In the genomic region with DNA sequence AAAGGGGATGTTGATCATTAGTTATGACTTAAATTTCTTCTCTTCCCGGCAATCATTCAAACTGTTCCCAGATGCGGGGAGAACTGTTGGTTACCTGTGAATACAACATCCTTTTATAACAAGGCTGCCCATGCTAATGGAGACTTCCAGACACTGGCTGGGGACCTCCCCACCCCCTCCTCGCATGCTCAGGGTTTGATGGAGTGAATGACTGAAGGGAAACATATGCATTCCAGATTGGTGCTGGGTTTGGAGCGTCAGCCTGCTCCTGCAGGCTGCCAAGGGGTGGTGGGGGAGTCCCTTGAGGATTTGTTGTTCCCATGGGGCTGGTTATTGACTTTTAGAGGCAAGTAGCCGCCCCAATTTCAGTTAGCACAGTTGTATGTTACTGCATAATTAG, we compare ENCODE assay signal across 17 mouse cellular contexts.
DNase-seq lines count a peak whose midpoint lies in the region; ATAC-seq lines count a peak whose summit lies in the region.
"Had no signal": no experiment of that assay in that cellular context is flagged by ENCODE, and none has a peak within 500 bp of the region (broad histone marks: within the 10 kb centered on the region; RNA-seq: fewer than 3 reads in every experiment).

No protein-coding gene starts in this region.

- H3K27me3 ChIP-seq in intestine, embryonic 14.5 days (replicated peaks; ENCODE audit: control insufficient read depth, insufficient read depth, low read length) = no peaks in the 10 kb centered on the region
- no peaks in the 10 kb centered on the region for H3K27me3 ChIP-seq in intestine, embryonic 15.5 days (replicated peaks)
- H3K27me3 ChIP-seq in lung, embryonic 16.5 days (ENCODE audit: control insufficient read depth, insufficient read depth, low read depth, low read length) = no peaks in the 10 kb centered on the region
- no peaks in the 10 kb centered on the region for H3K27me3 ChIP-seq in embryonic facial prominence, embryonic 11.5 days (ENCODE audit: control insufficient read depth, insufficient read depth, low read length)
- H3K27me3 ChIP-seq: embryonic facial prominence, embryonic 12.5 days; heart, embryonic 13.5 days; hindbrain, embryonic 15.5 days; Patski had no signal

- no peaks in the 10 kb centered on the region for H3K4me1 ChIP-seq in intestine, embryonic 14.5 days (replicated peaks; ENCODE audit: control insufficient read depth, insufficient read depth, low read length)
- no peaks in the 10 kb centered on the region for H3K4me1 ChIP-seq in intestine, embryonic 15.5 days (replicated peaks)
- H3K4me1 ChIP-seq in lung, embryonic 16.5 days (replicated peaks; ENCODE audit: control insufficient read depth, insufficient read depth, low read length) = no peaks in the 10 kb centered on the region
- H3K4me1 ChIP-seq in embryonic facial prominence, embryonic 11.5 days (ENCODE audit: control insufficient read depth, insufficient read depth, low read length) = no peaks in the 10 kb centered on the region
- H3K4me1 ChIP-seq: heart, embryonic 13.5 days; hindbrain, embryonic 15.5 days had no signal

- no peak overlapping the region for H3K4me2 ChIP-seq in intestine, embryonic 14.5 days (ENCODE audit: low read length)
- no peak overlapping the region for H3K4me2 ChIP-seq in intestine, embryonic 15.5 days (replicated peaks)
- no peak overlapping the region for H3K4me2 ChIP-seq in lung, embryonic 16.5 days (ENCODE audit: low read depth, low read length)
- H3K4me2 ChIP-seq in embryonic facial prominence, embryonic 11.5 days (ENCODE audit: low read depth, low read length) = no peak overlapping the region
- H3K4me2 ChIP-seq: embryonic facial prominence, embryonic 12.5 days; heart, embryonic 13.5 days; hindbrain, embryonic 15.5 days had no signal

- no peak overlapping the region for H3K9ac ChIP-seq in intestine, embryonic 14.5 days (ENCODE audit: low read length)
- no peak overlapping the region for H3K9ac ChIP-seq in intestine, embryonic 15.5 days
- H3K9ac ChIP-seq in lung, embryonic 16.5 days (ENCODE audit: low read length) = no peak overlapping the region
- H3K9ac ChIP-seq in embryonic facial prominence, embryonic 11.5 days (replicated peaks; ENCODE audit: low read length) = no peak overlapping the region
- H3K9ac ChIP-seq: embryonic facial prominence, embryonic 12.5 days; heart, embryonic 13.5 days; hindbrain, embryonic 15.5 days had no signal

- H3K9me3 ChIP-seq in intestine, embryonic 14.5 days (ENCODE audit: control insufficient read depth, low read length) = no peaks in the 10 kb centered on the region
- H3K9me3 ChIP-seq in intestine, embryonic 15.5 days = no peaks in the 10 kb centered on the region
- no peaks in the 10 kb centered on the region for H3K9me3 ChIP-seq in lung, embryonic 16.5 days (ENCODE audit: control insufficient read depth, low read length)
- H3K9me3 ChIP-seq in embryonic facial prominence, embryonic 11.5 days (replicated peaks; ENCODE audit: control insufficient read depth, low read length) = no peaks in the 10 kb centered on the region
- H3K9me3 ChIP-seq: embryonic facial prominence, embryonic 12.5 days; heart, embryonic 13.5 days; hindbrain, embryonic 15.5 days had no signal

- H3K4me3 ChIP-seq in intestine, embryonic 14.5 days (ENCODE audit: low read depth, low read length) = no peak overlapping the region
- no peak overlapping the region for H3K4me3 ChIP-seq in intestine, embryonic 15.5 days (replicated peaks)
- H3K4me3 ChIP-seq in lung, embryonic 16.5 days (ENCODE audit: low read length) = no peak overlapping the region
- H3K4me3 ChIP-seq in embryonic facial prominence, embryonic 11.5 days (ENCODE audit: low read depth, low read length) = no peak overlapping the region
- H3K4me3 ChIP-seq: embryonic facial prominence, embryonic 12.5 days; heart, embryonic 13.5 days; hindbrain, embryonic 15.5 days had no signal

- WGBS in intestine, embryonic 14.5 days = 77% methylated on average over 5 of the region's 5 CpGs
- 74% methylated on average over 5 of the region's 5 CpGs for WGBS in intestine, embryonic 15.5 days
- WGBS in lung, embryonic 16.5 days = 72% methylated on average over 5 of the region's 5 CpGs
- 47% methylated on average over 5 of the region's 5 CpGs for WGBS in embryonic facial prominence, embryonic 11.5 days

- no peak for ATAC-seq in intestine, embryonic 14.5 days (replicated peaks; ENCODE audit: low FRiP score, low TSS enrichment, low read depth)
- ATAC-seq in intestine, embryonic 15.5 days = no peak
- ATAC-seq in lung, embryonic 16.5 days (ENCODE audit: low read depth) = 0 out of 2 replicates have a peak, but pooled peaks have one; percentile 10
- peak; percentile 70; the same call in 1 of the 2 replicates for ATAC-seq in embryonic facial prominence, embryonic 11.5 days (replicated peaks; ENCODE audit: insufficient number of reproducible peaks, low FRiP score, low TSS enrichment, low read depth)
- ATAC-seq: forebrain, embryonic 16.5 days; Patski had no signal

- peak; percentile 47 for DNase-seq in intestine, embryonic 14.5 days (ENCODE audit: low spot score)
- no peak for DNase-seq in lung, postnatal 14 days
- peak; percentile 67 for DNase-seq in embryonic facial prominence, embryonic 11.5 days (ENCODE audit: low spot score)
- DNase-seq in cerebellum, adult 9-10 months = no peak
- DNase-seq in layer of hippocampus, adult 8-10 months (ENCODE audit: low spot score in 2 of 2) = no peak
- DNase-seq: adrenal gland, adult 2 months; adrenal gland, postnatal 25 days; cerebellum, adult 18-20 months; gastrocnemius, postnatal 14 days; heart, postnatal 36 days had no signal

- H3K27ac ChIP-seq in intestine, embryonic 14.5 days (ENCODE audit: low read depth) = no peak overlapping the region
- no peak overlapping the region for H3K27ac ChIP-seq in intestine, embryonic 15.5 days
- no peak overlapping the region for H3K27ac ChIP-seq in lung, embryonic 16.5 days (ENCODE audit: low read length)
- H3K27ac ChIP-seq in embryonic facial prominence, embryonic 11.5 days (replicated peaks; ENCODE audit: low read depth, low read length) = no peak overlapping the region
- H3K27ac ChIP-seq: embryonic facial prominence, embryonic 12.5 days; heart, embryonic 13.5 days; hindbrain, embryonic 15.5 days had no signal

- H3K36me3 ChIP-seq in intestine, embryonic 14.5 days (ENCODE audit: control insufficient read depth, insufficient read depth, low read length) = no peaks in the 10 kb centered on the region
- H3K36me3 ChIP-seq in intestine, embryonic 15.5 days = no peaks in the 10 kb centered on the region
- H3K36me3 ChIP-seq in lung, embryonic 16.5 days (ENCODE audit: control insufficient read depth, insufficient read depth, low read length) = no peaks in the 10 kb centered on the region
- no peaks in the 10 kb centered on the region for H3K36me3 ChIP-seq in embryonic facial prominence, embryonic 11.5 days (replicated peaks; ENCODE audit: control insufficient read depth, insufficient read depth, low read depth, low read length)
- H3K36me3 ChIP-seq: embryonic facial prominence, embryonic 12.5 days; heart, embryonic 13.5 days; hindbrain, embryonic 15.5 days had no signal

Comparison
In these comparisons a context has a peak if more than half of its experiments do, and no peak if none do; other contexts are left out.
1. ATAC-seq: peak in lung, embryonic 16.5 days (single experiment) and embryonic facial prominence, embryonic 11.5 days (single experiment); none in intestine, embryonic 14.5 days (single experiment) and intestine, embryonic 15.5 days (single experiment).
2. DNase-seq: peak in intestine, embryonic 14.5 days (single experiment) and embryonic facial prominence, embryonic 11.5 days (single experiment); none in lung, postnatal 14 days (single experiment), cerebellum, adult 9-10 months (single experiment) and layer of hippocampus, adult 8-10 months (0 of 2).